Mouse (Mus musculus) gastrocnemius, postnatal 36 days (tissue): ENCODE data around the gene Dnajb13. TPM values are rescaled to one million over a fixed set of nuclear protein-coding genes. Genes with fewer than 3 reads are reported as not detected.
A peak's percentile ranks its signal among the peaks of the same experiment; 100 is the strongest.

Source experiments
- DNase-seq, 2 experiments: peaks; one replicate each; pipeline ENCODE4 v3.0.0; 2022
- intact Hi-C: fragments of 180-260 bp; cut with DNase I; formaldehyde crosslinking; loops from one replicate; pipeline ENCODE4 v1.15.1; 2025
- total RNA-seq, 2 experiments: library from RNA; stranded (reverse); gene quantifications; 2 replicates each; pipeline ENCODE4 v1.2.3; 2021

The Dnajb13 gene
- total RNA-seq, 2 experiments from 2014 or later = not detected

GRCm38 (mm10) chr7:100520204-100520603, 5.4 kb upstream of the Dnajb13 start:
- DNase-seq = no peak
- intact Hi-C loops = loop anchor here (2.0 kb wide), 1 partner anchor 117 kb away; no protein-coding TSS in a partner anchor

GRCm38 (mm10) chr7:100511602-100512001, 3.2 kb downstream of the Dnajb13 start:
- intact Hi-C loops = no loop called here
- DNase-seq = no peak

GRCm38 (mm10) chr7:100508670-100509069, 6.1 kb downstream of the Dnajb13 start:
- no peak for DNase-seq
- intact Hi-C loops = no loop called here

- intact Hi-C loops = no loop called here
- no peak for DNase-seq
Measured at GRCm38 (mm10) chr7:100506494-100506893, 8.3 kb downstream of the Dnajb13 start.

- DNase-seq = no peak
- intact Hi-C loops = no loop called here
Measured at GRCm38 (mm10) chr7:100504740-100505487, 9.8 kb downstream of the Dnajb13 start.

- intact Hi-C loops = no loop called here
- DNase-seq = no peak
Measured at GRCm38 (mm10) chr7:100503076-100503475, 11.7 kb downstream of the Dnajb13 start.

GRCm38 (mm10) chr7:100502374-100502922, 12.3 kb downstream of the Dnajb13 start:
- DNase-seq = no peak
- intact Hi-C loops = no loop called here

- intact Hi-C loops = no loop called here
- no peak for DNase-seq
Measured at GRCm38 (mm10) chr7:100501844-100502373, 12.9 kb downstream of the Dnajb13 start.

- DNase-seq = no peak
- intact Hi-C loops = no loop called here
Measured at GRCm38 (mm10) chr7:100501027-100501843, 13.5 kb downstream of the Dnajb13 start.

GRCm38 (mm10) chr7:100500276-100500977, 14.3 kb downstream of the Dnajb13 start:
- intact Hi-C loops = no loop called here
- no peak for DNase-seq

GRCm38 (mm10) chr7:100499465-100499864, 15.3 kb downstream of the Dnajb13 start:
- intact Hi-C loops = loop anchor here (5.0 kb wide), 1 partner anchor 72 kb away; no protein-coding TSS in a partner anchor
- no peak for DNase-seq

GRCm38 (mm10) chr7:100497982-100498381, 16.8 kb downstream of the Dnajb13 start:
- intact Hi-C loops = loop anchor here (5.0 kb wide), 1 partner anchor 71 kb away; no protein-coding TSS in a partner anchor

GRCm38 (mm10) chr7:100497402-100497801, 17.4 kb downstream of the Dnajb13 start:
- DNase-seq = no peak
- intact Hi-C loops = loop anchor here (5.0 kb wide), 1 partner anchor 70 kb away; no protein-coding TSS in a partner anchor

More at GRCm38 (mm10) chr7:100497982-100498381, 16.8 kb downstream of the Dnajb13 start:
- DNase-seq = no peak

GRCm38 (mm10) chr7:100496791-100497190, 18.0 kb downstream of the Dnajb13 start:
- no peak for DNase-seq
- intact Hi-C loops = loop anchor here (5.0 kb wide), 1 partner anchor 69 kb away; no protein-coding TSS in a partner anchor

GRCm38 (mm10) chr7:100496371-100496770, 18.4 kb downstream of the Dnajb13 start:
- no peak for DNase-seq
- intact Hi-C loops = loop anchor here (5.0 kb wide), 1 partner anchor 69 kb away; no protein-coding TSS in a partner anchor

- peak in 1 of 2 experiments; percentile 45 for DNase-seq
- intact Hi-C loops = loop anchor here (5.0 kb wide), 1 partner anchor 68 kb away; no protein-coding TSS in a partner anchor
Measured at GRCm38 (mm10) chr7:100495581-100496251, 19.0 kb downstream of the Dnajb13 start.

- no peak for DNase-seq
- intact Hi-C loops = loop anchor here (5.0 kb wide), 1 partner anchor 68 kb away; no protein-coding TSS in a partner anchor
Measured at GRCm38 (mm10) chr7:100495042-100495441, 19.7 kb downstream of the Dnajb13 start.

- intact Hi-C loops = no loop called here
- no peak for DNase-seq
Measured at GRCm38 (mm10) chr7:100494415-100494831, 20.3 kb downstream of the Dnajb13 start.
